Mouse (Mus musculus): Measurements from ENCODE around the gene Zfp938. TPM values are rescaled to one million over a fixed set of nuclear protein-coding genes. Genes with fewer than 3 reads are reported as not detected.

The Zfp938 gene
- polyA plus RNA-seq (2014; fragmentation: Illumina TruSeq; extraction: RNeasy Lipid Tissue Mini Kit (QIAGEN cat#74804); ENCODE audit: low read depth, low replicate concordance), result 8.3 TPM

GRCm38 (mm10) chr10:82240742-82241400 lies at the start of gene Zfp938:
TSS of gene Zfp938 (minus strand) at chr10:82241280.

Other genes with a start within 250 kb of the Zfp938 start
- 4.9 TPM for gene Zfp873, start 193.2 kb downstream of the Zfp938 start, polyA plus RNA-seq (2014; fragmentation: Illumina TruSeq; extraction: RNeasy Lipid Tissue Mini Kit (QIAGEN cat#74804); ENCODE audit: low read depth, low replicate concordance)
- 2.3 TPM for gene BC024063, start 157.9 kb downstream of the Zfp938 start, polyA plus RNA-seq (2014; fragmentation: Illumina TruSeq; extraction: RNeasy Lipid Tissue Mini Kit (QIAGEN cat#74804); ENCODE audit: low read depth, low replicate concordance)
- 3.6 TPM for gene AU041133, start 113.3 kb downstream of the Zfp938 start, polyA plus RNA-seq (2014; fragmentation: Illumina TruSeq; extraction: RNeasy Lipid Tissue Mini Kit (QIAGEN cat#74804); ENCODE audit: low read depth, low replicate concordance)
- gene 4932415D10Rik, start 75.3 kb upstream of the Zfp938 start, polyA plus RNA-seq (2014; fragmentation: Illumina TruSeq; extraction: RNeasy Lipid Tissue Mini Kit (QIAGEN cat#74804); ENCODE audit: low read depth, low replicate concordance), result 1.9 TPM
- gene Gm4924, start 113.0 kb upstream of the Zfp938 start, polyA plus RNA-seq (2014; fragmentation: Illumina TruSeq; extraction: RNeasy Lipid Tissue Mini Kit (QIAGEN cat#74804); ENCODE audit: low read depth, low replicate concordance), result 5.5 TPM

Data from adipose tissue, adult 10 weeks (tissue).